Mouse (Mus musculus) cerebellum, postnatal 4 days (tissue): ENCODE measurements around the gene Rps6ka2.

Experiments
- DNase-seq, 2 experiments: peaks; one replicate each; pipeline ENCODE4 v3.0.0; 2022; ENCODE audit warnings: low spot score in 2 of 2, mixed read lengths in 1 of 2

The Rps6ka2 gene

GRCm38 (mm10) chr17:7219044-7219718, 49.3 kb downstream of the Rps6ka2 start:
- DNase-seq, result no peak

DNA sequence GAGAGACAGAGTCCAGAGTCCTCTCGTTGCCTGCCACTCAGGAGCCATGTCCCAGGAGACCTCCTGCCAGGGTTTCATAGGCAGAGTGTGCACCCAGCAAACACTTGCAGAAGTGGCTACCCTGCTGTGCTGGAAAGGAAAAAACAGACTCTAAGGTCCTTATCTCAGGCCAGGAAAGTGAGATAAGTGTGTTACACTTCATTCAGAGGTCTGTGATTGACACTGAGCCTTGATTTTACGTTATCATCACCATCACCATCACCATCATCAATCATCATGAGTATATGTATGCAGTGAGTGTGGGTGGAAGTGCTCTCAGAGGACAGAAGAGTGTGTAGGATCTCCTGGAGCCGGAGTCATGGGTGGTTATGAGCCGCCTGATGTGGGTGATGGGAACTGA, 51.4 kb downstream of the Rps6ka2 start:
- no peak for DNase-seq

GRCm38 (mm10) chr17:7222198-7222597, 52.3 kb downstream of the Rps6ka2 start:
- no peak for DNase-seq

DNA sequence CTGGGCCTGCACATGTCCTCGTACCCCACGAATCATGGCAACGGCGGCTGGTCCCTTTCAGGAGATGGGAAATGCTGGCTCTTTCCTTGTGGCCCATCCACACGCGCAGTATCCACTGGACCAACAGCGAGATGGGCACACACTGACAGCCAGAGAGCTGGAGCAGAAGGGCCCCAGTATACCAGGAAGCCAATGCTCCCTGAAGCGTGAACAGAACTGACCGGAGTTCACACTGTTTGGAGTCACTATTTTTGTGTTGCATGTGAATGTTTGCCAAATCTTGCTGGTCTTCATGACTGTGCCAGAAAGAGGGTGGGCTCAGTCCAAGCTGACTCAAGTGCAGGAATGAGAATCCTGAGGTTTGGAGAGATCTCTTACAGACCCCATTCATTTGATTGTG, 58.6 kb downstream of the Rps6ka2 start:
- DNase-seq, result peak in 1 of 2 experiments; percentile 55

GRCm38 (mm10) chr17:7231312-7231711, 61.4 kb downstream of the Rps6ka2 start:
- DNase-seq, result no peak

- no peak for DNase-seq
Measured at GRCm38 (mm10) chr17:7231790-7232189, 61.9 kb downstream of the Rps6ka2 start.

DNA sequence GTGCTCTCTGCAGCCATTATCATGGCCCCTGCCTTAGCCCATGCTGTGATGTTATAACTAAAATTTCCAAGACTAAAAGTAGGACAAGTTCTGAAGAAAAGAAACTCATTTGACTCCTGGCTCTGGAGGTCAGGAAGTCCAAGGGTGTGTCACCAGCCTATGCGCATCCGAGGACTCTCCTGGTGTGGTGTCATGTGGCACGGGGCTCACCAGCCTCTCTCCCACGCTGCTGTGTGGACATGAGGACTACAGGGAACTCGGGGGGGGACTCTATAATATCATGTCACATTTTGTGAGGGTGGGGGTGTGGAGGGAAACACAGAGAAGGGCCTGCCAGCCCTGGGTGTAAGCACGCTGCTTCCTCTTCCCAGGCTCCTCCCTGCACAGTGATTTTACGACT, 62.5 kb downstream of the Rps6ka2 start:
- no peak for DNase-seq

DNA sequence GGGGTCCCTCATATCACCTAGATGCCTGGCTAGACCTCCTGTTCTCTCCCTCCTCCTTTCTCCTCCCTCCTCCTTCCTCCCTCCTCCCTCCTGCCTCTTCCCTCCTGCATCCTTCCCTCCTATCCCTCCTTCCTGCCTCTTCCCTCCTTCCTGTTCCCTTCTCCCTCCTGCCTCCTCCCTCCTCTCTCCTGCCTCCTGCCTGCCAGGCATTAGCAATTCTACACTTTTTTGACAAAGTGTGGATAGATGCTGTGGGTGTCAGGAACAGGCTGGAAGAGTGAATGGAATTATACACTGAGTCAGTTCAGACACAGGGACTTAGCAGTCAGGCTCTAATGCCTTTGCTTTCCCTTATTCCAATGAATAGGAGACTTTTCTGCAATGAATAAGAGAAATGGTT, 63.3 kb downstream of the Rps6ka2 start:
- DNase-seq, result peak in 1 of 2 experiments; percentile 7

DNA sequence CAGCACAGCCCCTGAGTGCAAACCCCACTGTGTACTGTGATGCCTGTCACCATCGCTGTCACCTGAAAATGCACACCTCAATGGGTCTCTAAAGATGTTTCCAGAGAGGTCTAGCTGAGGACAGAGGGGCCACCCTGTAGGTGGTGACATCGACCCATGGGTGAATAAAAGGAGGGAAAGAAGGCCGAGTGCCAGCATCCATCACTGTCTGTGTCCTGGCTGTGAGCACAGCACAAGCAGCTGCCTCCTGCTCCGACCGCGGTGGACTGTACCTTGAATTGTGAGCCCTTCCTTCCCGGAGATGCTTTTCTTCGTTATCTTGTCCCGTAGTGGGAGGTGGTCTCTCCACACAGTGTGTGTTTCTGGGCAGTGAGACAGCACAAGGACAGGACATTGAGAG, 67.8 kb downstream of the Rps6ka2 start:
- DNase-seq, result peak; percentile 12 to 26

DNA sequence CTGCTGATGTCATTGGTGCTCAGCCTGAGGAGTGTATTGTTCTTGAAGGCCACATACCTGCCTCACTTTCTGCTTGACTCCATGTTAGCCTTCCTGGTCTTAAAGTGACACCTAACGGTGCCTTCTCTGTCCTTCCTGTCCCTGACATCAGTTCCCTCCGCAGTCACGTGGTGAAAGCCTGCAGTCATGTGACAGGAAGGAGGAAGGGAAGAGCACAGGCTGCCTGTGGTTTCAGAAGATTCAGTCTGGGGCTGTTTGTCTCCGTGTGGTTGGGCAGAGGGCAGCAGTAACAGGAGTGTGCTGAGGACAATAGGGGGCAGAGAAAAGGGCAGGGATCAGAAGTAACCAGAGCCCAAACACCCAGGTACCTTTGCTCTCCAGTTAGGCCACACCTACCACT, 68.9 kb downstream of the Rps6ka2 start:
- DNase-seq, result peak in 1 of 2 experiments; percentile 11

GRCm38 (mm10) chr17:7240526-7240925, 70.6 kb downstream of the Rps6ka2 start:
- DNase-seq, result no peak

DNA sequence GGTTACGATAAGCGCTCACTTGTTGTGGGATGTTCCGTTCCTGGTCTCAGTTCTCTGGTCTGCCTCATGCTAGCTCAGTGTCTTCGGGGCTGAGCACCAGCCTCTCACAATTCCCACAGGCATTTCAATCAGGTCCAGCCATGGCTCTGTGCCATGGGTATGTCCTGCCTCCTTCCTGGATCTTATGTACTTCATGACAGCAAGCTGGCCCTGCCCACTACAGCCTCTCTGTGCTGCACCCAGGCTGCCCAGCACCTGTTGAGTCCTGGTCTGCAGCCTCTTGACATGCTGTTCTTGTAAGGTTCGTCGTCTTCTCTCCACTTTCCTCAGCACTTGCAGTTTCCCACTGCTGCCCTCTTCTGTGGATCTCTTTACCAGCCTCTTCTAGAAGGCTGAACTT, 75.2 kb downstream of the Rps6ka2 start:
- no peak for DNase-seq

DNA sequence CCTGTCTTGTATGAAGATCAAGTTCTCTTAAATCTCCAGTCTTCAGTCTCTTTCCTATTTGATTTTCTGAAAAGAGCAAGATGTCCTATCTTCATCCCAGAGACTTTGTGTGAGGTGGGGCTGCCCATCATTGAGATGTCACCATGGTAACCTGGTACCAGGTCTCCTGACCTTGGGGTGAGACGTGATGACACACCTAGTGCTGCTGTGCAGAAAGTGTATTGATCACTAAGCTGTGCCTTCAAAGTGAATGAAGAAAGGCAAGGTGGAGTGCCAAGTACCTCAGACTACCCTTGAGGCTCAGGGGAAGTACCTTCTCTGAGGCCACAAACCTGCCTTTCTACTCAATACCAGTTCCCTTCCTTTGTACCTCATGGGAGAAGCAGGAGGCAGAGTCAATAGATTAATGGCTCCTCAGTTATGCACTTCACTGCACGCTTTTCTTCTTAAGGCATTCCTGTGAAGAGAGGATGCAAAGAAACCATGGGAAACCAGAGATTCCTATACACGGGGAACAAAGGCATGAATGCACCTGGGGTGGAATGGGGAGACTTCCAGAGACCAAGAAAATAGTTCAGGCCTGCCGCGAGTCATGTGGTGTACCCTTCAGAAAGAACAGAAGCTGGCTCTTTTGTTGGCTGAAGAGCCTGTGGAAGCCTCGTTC, 77.1 kb downstream of the Rps6ka2 start:
- DNase-seq, result no peak

DNA sequence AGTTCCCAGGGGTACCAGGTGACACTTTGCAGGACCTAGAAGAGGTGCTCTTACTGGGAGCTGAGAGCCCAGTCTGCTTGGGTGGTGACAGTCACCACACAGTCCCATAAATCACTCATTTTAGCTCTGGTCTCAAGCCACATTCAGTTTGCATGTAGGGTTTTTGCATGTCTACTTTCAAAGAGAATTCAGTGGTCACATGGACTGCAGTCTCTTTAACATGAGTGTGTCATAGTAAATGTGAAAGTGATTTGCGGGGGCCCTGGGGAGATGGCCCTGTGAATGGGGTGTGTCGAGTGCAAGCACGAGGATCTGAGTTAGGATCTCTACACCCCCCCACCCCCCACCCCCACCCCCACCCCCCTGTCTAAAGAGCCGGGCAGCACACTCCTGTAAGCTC, 80.5 kb downstream of the Rps6ka2 start:
- no peak for DNase-seq

DNA sequence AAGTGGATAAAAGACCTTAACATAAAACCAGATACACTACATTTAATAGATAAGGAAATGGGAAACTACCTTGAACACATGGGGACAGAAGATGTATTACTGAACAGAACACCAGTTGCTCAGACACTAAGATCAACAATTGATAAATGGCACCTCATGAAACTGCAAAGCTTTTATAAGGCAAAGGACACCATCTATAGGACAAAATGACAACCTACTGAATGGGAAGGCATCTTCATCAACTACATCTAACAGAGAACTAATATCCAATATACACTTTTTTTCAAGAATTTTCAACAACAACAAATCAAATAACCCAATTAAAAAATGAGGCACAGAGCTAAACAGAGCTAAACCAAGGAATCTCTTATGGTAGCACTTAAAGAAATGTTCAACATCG, 87.3 kb downstream of the Rps6ka2 start:
- no peak for DNase-seq

DNA sequence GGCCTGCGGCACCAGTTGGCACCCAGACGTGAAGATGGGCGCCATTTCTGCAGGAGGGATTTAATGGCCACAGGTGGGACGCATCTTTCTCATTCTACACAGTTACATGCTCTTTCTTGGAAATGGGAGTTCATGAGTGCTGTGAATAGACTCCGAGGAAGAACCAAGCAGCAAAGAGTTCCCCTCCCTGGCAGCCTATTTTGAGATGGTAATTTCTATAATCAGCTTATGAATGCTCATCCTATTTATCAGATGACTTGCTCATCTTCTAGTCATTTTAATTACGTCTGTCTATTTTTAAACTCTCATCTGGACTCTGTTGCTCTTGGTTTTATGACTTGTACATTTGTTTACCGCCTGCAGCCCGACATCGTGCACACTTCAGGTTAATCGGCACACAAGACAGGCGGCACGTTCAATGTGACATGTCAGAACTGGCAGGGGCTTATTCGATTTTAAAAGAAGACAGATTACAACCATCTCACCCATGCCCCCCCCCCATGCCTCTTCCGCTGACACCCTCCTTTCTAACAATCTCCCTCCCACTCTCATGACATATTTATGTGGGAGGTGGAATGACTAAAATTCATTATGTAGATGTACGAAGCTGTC, 88.9 kb downstream of the Rps6ka2 start:
- DNase-seq, result no peak

DNA sequence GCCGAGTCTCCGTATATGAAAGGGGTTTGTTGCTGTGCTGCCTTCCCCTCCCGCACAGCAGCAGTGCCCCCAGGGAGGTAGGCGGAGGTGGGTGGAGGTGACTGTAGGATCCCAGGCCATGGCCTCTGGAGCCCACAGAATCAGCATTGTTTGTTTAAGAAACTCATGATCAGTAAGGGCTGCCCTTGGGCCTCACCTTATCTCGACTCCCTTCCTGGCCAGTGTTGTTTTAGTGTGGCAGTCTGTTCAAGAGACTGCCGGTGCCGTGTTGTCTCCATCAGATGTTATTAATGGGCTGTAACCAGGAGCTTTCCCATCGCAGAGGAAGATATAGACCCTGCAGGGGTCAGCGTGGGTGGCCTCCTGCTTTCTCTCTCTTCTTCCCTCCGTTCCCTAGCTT, 90.4 kb downstream of the Rps6ka2 start:
- no peak for DNase-seq

DNA sequence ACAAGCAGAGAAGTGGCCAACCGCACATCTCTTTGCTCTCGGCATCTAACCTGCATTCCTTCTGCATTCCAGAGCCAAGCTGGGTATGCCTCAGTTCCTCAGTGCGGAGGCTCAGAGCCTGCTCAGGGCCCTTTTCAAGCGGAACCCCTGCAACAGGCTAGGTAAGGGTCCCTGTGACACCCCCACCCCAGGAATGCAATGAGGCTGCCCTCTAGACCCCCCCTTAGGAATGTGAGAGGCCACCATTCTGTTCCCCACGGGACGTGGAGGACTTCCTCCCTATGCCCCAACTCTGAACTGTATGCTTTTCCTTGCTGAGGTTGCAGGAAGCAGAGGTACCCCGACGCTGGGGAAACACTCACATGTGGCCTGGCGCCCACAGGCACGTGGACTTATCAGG, 92.1 kb downstream of the Rps6ka2 start:
- no peak for DNase-seq

DNA sequence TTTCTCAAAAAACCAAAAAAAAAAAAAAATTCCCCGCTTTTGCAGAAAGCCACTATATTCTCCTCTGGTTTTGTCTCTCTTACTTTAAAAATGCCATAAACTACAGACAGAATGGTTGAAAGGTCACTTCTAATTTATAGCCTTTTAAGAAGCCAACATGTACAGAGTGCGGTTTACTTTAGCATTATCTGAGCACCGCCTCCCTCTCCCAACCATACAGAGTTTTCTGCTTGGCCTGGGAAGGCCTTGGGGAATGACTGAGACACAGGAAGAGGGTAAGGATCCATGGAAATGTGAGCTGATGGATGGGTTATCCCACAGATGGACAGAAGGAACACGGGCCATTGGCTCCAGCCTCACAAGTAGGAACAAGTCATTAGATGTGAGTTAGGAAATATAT, 92.7 kb downstream of the Rps6ka2 start:
- DNase-seq, result no peak

- no peak for DNase-seq
Measured at GRCm38 (mm10) chr17:7264610-7265009, 94.7 kb downstream of the Rps6ka2 start.

GRCm38 (mm10) chr17:7265291-7265690, 95.4 kb downstream of the Rps6ka2 start:
- no peak for DNase-seq

DNA sequence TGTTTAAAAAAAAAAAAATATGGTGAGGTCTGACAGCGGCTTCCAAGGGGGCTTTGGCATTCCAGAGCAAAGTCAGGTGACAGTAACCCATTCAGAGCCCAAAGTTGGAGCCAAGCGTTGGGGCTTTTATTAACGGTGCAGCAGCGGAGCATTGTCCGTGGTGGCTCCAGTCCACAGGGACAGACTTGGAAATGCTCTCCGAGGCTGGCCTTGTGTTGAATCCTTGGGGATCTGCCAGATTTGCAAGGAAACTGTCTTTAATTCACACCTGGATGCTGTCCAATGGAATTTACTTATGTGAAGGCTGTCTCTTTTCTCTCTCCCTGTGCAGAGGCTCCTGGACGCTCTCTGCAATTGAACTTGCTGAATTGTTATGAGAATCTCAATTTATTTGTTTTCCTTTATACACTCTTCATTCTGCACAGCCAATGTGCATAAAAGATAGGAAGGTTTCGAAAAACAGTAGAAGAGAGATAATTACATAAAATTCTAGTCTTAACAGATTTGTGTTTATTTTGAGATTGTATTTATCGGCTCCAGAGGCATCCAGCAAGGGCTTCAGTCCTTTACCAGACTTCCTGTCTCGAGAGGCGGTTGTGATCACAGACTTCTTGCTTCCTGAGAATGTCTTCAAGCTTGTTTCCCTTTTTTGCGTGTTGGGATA, 95.9 kb downstream of the Rps6ka2 start:
- no peak for DNase-seq

DNA sequence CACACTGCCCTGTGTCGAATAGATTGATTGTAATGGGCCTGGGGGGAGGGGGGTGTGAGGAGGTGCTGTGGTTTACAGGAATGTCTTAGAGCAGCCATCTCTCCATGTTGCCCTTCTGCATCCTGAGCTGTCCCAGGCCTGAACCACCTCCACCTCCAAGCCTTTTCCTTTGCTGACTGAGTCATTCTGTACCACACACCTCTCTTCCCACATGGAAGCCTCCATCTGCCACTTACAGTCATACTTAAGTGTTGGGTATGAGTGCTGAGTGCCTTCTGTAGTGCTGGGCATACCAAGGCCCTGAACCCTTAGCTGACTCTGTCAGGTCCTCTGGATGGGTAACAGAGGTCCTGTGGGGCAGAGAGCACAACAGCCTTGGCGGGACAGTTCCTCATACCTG, 97.9 kb downstream of the Rps6ka2 start:
- DNase-seq, result no peak
